In genomic region chr10:14759665-14760558, GRCm38 (mm10) we compare ENCODE assay signal across 9 mouse cellular contexts. TPM values are rescaled to one million over a fixed set of nuclear protein-coding genes. Genes with fewer than 3 reads are reported as not detected.
A peak's percentile ranks its signal among the peaks of the same experiment; 100 is the strongest.
DNase-seq lines count a peak whose midpoint lies in the region; ATAC-seq and TF ChIP-seq lines count a peak whose summit lies in the region.
"Had no signal": no experiment of that assay in that cellular context is flagged by ENCODE, and none has a peak within 500 bp of the region (broad histone marks: within the 10 kb centered on the region; RNA-seq: fewer than 3 reads in every experiment).

No protein-coding gene starts in this region.

- WGBS in embryonic facial prominence, embryonic 12.5 days = 2% methylated on average over 35 of the region's 35 CpGs
- WGBS in intestine, embryonic 16.5 days = 2% methylated on average over 35 of the region's 35 CpGs
- 4% methylated on average over 35 of the region's 35 CpGs for WGBS in neural tube, embryonic 11.5 days

- H3K9me3 ChIP-seq in embryonic facial prominence, embryonic 12.5 days = no peaks in the 10 kb centered on the region
- no peaks in the 10 kb centered on the region for H3K9me3 ChIP-seq in intestine, embryonic 16.5 days (ENCODE audit: control insufficient read depth, low read length)
- H3K9me3 ChIP-seq in neural tube, embryonic 11.5 days (ENCODE audit: control insufficient read depth, low read length) = no peaks in the 10 kb centered on the region

- H3K9ac ChIP-seq in embryonic facial prominence, embryonic 12.5 days = peak overlapping the region; percentile 4; the same call in 1 of the 2 replicates
- H3K9ac ChIP-seq in intestine, embryonic 16.5 days (ENCODE audit: low read depth, low read length) = no peak overlapping the region
- H3K9ac ChIP-seq in neural tube, embryonic 11.5 days (ENCODE audit: low read length) = no peak overlapping the region

- DNase-seq in left cerebral cortex, adult 2 months (ENCODE audit: extremely low spot score in 1 of 2, low spot score in 2 of 2) = peak; percentile 15 to 16
- no peak for DNase-seq in left cerebral cortex, adult 11 months (ENCODE audit: low spot score)
- DNase-seq in neural tube, embryonic 11.5 days (ENCODE audit: low spot score) = peak; percentile 54
- DNase-seq in urinary bladder, postnatal 4 days (ENCODE audit: low spot score in 2 of 2) = no peak
- no peak for DNase-seq in urinary bladder, adult 2 months (ENCODE audit: low spot score)

- H3K4me3 ChIP-seq in left cerebral cortex, adult 2 months = peak overlapping the region; percentile 34
- peak overlapping the region; percentile 39 for H3K4me3 ChIP-seq in embryonic facial prominence, embryonic 12.5 days
- peak overlapping the region; percentile 34 for H3K4me3 ChIP-seq in intestine, embryonic 16.5 days (ENCODE audit: low read length)
- peak overlapping the region; percentile 31 for H3K4me3 ChIP-seq in neural tube, embryonic 11.5 days (ENCODE audit: low read depth, low read length)

- no peak overlapping the region for H3K27ac ChIP-seq in left cerebral cortex, adult 2 months
- H3K27ac ChIP-seq in embryonic facial prominence, embryonic 12.5 days = no peak overlapping the region
- no peak overlapping the region for H3K27ac ChIP-seq in intestine, embryonic 16.5 days (ENCODE audit: low read length)
- H3K27ac ChIP-seq in neural tube, embryonic 11.5 days (ENCODE audit: low read depth, low read length) = no peak overlapping the region

- no peak; the same call in 1 of the 2 replicates for TF ChIP-seq CTCF in left cerebral cortex, adult 2 months (IDR thresholded peaks at IDR 0.05)

- intact Hi-C loops in left cerebral cortex, adult 2 months (cut with DNase I) = no loop called here

- H3K27me3 ChIP-seq in embryonic facial prominence, embryonic 12.5 days = peaks cover 6% of the 10 kb centered on the region; the same call in 1 of the 2 replicates
- H3K27me3 ChIP-seq in intestine, embryonic 16.5 days (replicated peaks; ENCODE audit: control insufficient read depth, insufficient read depth, low read length) = peaks cover 8% of the 10 kb centered on the region; the same call in 1 of the 2 replicates
- peaks cover 7% of the 10 kb centered on the region; the same call in 1 of the 2 replicates for H3K27me3 ChIP-seq in neural tube, embryonic 11.5 days (ENCODE audit: control insufficient read depth, insufficient read depth, low read length)

- no peak for ATAC-seq in embryonic facial prominence, embryonic 12.5 days (ENCODE audit: insufficient number of reproducible peaks, insufficient read depth, low FRiP score, low TSS enrichment)
- ATAC-seq in intestine, embryonic 16.5 days = peak; percentile 46; the same call in 1 of the 2 replicates
- ATAC-seq in neural tube, embryonic 11.5 days (ENCODE audit: insufficient read depth, low FRiP score, low TSS enrichment) = peak; percentile 28; the same call in 1 of the 2 replicates
- no peak for ATAC-seq in activated CD4-positive, CD25-positive, alpha-beta regulatory T cell, adult 4 months

- peak overlapping the region; percentile 72 for H3K4me2 ChIP-seq in embryonic facial prominence, embryonic 12.5 days (replicated peaks)
- peak overlapping the region; percentile 61 for H3K4me2 ChIP-seq in intestine, embryonic 16.5 days (ENCODE audit: low read depth, low read length)
- peak overlapping the region; percentile 74 for H3K4me2 ChIP-seq in neural tube, embryonic 11.5 days (ENCODE audit: low read depth)

- H3K36me3 ChIP-seq in embryonic facial prominence, embryonic 12.5 days = no peaks in the 10 kb centered on the region
- H3K36me3 ChIP-seq in intestine, embryonic 16.5 days (ENCODE audit: control insufficient read depth, insufficient read depth, low read length) = no peaks in the 10 kb centered on the region
- H3K36me3 ChIP-seq in neural tube, embryonic 11.5 days (ENCODE audit: control insufficient read depth, insufficient read depth, low read length) = no peaks in the 10 kb centered on the region

- no peaks in the 10 kb centered on the region for H3K4me1 ChIP-seq in embryonic facial prominence, embryonic 12.5 days
- no peaks in the 10 kb centered on the region; the same call in 1 of the 2 replicates for H3K4me1 ChIP-seq in intestine, embryonic 16.5 days (ENCODE audit: control insufficient read depth, insufficient read depth, low read length)
- H3K4me1 ChIP-seq in neural tube, embryonic 11.5 days (ENCODE audit: control insufficient read depth, insufficient read depth, low read length) = peaks cover 3% of the 10 kb centered on the region; the same call in 1 of the 2 replicates

RNA-seq across cellular contexts. Expression of gene Gje1, which starts 41.9 kb away (rescaled TPM):
- total RNA-seq in left cerebral cortex, adult 2 months (2021) = not detected
- polyA plus RNA-seq in embryonic facial prominence, embryonic 12.5 days (2016; fragmentation: Nextera tagmentation; extraction: Ambion mirVana) = 0.80 and 1.7 TPM in 2 replicates
- not detected in 2 replicates for polyA plus RNA-seq in intestine, embryonic 16.5 days (2015; fragmentation: Nextera tagmentation; extraction: Ambion mirVana)
- not detected in 2 replicates for polyA plus RNA-seq in neural tube, embryonic 11.5 days (2014; fragmentation: Nextera tagmentation; extraction: Ambion mirVana)
- polyA plus RNA-seq in urinary bladder, adult 2 months (2012; rRNA removed) = not detected in 2 replicates
- not detected for polyA plus RNA-seq in activated CD4-positive, CD25-positive, alpha-beta regulatory T cell, adult 4 months (2017; shearing (Covaris generic))
- total RNA-seq: left cerebral cortex, postnatal 14 days had no signal

RNA-seq across cellular contexts. Expression of gene Nmbr, which starts 54.5 kb away (rescaled TPM):
- total RNA-seq in left cerebral cortex, adult 2 months (2021) = 1 to 10 TPM; 4.0 to 5.2 TPM
- polyA plus RNA-seq in embryonic facial prominence, embryonic 12.5 days (2016; fragmentation: Nextera tagmentation; extraction: Ambion mirVana) = 0.46 and 1.1 TPM in 2 replicates
- 0.09 TPM in 1 of 2 replicates, not detected in the other for polyA plus RNA-seq in intestine, embryonic 16.5 days (2015; fragmentation: Nextera tagmentation; extraction: Ambion mirVana)
- 0.52 and 1.3 TPM in 2 replicates for polyA plus RNA-seq in neural tube, embryonic 11.5 days (2014; fragmentation: Nextera tagmentation; extraction: Ambion mirVana)
- polyA plus RNA-seq in urinary bladder, adult 2 months (2012; rRNA removed) = 0.28 and 0.32 TPM in 2 replicates
- not detected for polyA plus RNA-seq in activated CD4-positive, CD25-positive, alpha-beta regulatory T cell, adult 4 months (2017; shearing (Covaris generic))

RNA-seq across cellular contexts. Expression of gene Vta1, which starts 54.6 kb away (rescaled TPM):
- total RNA-seq in left cerebral cortex, adult 2 months (2021) = 10 to 100 TPM; 61.1 to 65.7 TPM
- polyA plus RNA-seq in embryonic facial prominence, embryonic 12.5 days (2016; fragmentation: Nextera tagmentation; extraction: Ambion mirVana) = 98.1 and 105 TPM in 2 replicates
- 92.1 and 98.6 TPM in 2 replicates for polyA plus RNA-seq in intestine, embryonic 16.5 days (2015; fragmentation: Nextera tagmentation; extraction: Ambion mirVana)
- polyA plus RNA-seq in neural tube, embryonic 11.5 days (2014; fragmentation: Nextera tagmentation; extraction: Ambion mirVana) = 212 and 214 TPM in 2 replicates
- polyA plus RNA-seq in urinary bladder, adult 2 months (2012; rRNA removed) = 59.2 and 86.6 TPM in 2 replicates
- polyA plus RNA-seq in activated CD4-positive, CD25-positive, alpha-beta regulatory T cell, adult 4 months (2017; shearing (Covaris generic)) = 10 to 100 TPM; 85.4 to 92.7 TPM

Comparison
In these comparisons a context has a peak if more than half of its experiments do, and no peak if none do; other contexts are left out.
1. DNase-seq: peak in left cerebral cortex, adult 2 months (2 of 2) and neural tube, embryonic 11.5 days (single experiment); none in left cerebral cortex, adult 11 months (single experiment), urinary bladder, postnatal 4 days (0 of 2) and urinary bladder, adult 2 months (single experiment).
2. ATAC-seq: peak in intestine, embryonic 16.5 days (single experiment) and neural tube, embryonic 11.5 days (single experiment); none in embryonic facial prominence, embryonic 12.5 days (single experiment) and activated CD4-positive, CD25-positive, alpha-beta regulatory T cell, adult 4 months (single experiment).
3. Peak in every context shown above with its lines, with median percentiles within 50 percentile points of each other: H3K4me3 ChIP-seq and H3K4me2 ChIP-seq.